Mouse (Mus musculus) right cerebral cortex, adult 2 months (tissue): ENCODE data around the gene Haao.
"Not testable (repeated sequence)": the region's sequence is repeated elsewhere in the genome, so short reads cannot be mapped to it uniquely, and the experiment has no call there.

Experiments
- DNase-seq, 2 experiments: peaks; one replicate each; pipeline ENCODE4 v3.0.0; 2021 to 2022; ENCODE audit warnings: low spot score in 2 of 2

Haao gene

DNA sequence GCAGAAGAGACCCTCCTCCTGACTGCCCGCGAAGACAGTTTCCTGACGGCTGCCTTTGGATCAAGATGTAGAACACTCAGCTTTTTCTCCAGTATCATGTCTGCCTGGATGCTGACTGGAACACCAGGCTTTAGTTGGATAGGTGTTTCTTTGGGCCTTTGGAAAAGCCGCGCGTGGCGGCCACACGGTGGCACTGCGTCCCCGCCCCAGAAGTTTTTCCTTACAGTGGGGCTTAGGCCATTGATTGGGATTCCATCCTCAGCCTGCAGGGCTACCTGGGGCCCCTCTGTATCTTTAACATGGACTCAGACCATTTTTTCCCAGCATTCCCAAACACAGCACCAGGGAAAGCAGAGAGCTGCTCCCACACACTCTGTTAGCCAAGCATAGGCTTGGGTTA is 18.8 kb upstream of the Haao start:
- peak in 1 of 2 experiments; percentile 31 for DNase-seq

DNA sequence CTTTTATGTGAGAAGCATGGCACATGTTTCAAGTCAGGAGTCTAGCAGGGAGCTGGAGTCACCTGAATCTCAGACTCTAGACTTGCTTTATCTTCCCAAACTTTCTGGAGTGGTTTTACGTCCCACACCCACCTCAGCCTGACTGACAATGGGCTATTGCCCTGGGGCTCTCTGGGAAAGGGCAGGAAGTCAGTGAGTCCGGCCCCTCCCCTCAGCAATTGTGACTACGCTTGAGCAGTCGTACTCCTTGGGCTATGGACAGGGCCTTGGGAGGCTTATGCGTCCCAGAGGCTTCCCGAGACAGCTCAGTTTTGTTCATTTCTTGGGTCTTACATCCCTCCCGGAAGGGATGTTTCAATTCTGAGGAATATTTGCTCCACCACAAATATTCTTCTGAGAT is 17.6 kb upstream of the Haao start:
- no peak for DNase-seq

DNA sequence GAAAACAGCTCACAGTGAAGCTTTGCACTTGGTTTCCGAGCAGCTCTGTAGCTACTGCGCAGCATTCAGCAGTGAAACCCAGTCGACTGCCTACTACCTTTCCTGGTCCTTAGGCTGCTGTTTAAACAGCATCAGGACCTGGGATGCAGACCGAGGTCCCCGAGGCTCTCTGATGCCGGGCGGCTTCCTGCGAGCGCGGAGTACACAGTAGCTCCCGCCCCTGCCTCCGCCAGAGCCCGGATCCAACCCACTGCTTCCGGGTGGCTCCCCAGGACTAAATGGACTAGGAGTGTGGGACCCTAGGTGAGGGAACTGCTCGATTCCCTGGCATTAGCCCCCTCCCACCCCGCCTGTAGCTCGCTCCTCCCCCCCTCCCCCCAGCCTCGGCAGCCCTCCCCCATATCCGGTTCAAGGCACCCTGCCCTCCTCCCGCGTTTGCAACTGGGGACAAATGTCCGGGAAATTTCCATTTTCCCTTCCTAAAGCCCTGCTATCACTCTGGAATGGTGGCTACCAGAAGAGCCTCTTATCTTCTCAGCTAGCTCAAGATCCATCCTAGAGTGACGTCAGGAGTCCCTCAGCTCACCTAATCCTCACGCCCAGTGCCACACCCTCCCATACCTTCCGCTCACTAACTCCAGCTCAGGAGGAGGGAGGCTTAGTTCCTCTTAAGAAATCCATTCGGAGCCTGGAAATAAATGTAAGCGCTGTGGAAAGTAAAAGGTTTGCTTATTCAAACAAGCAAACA is 14.5 kb upstream of the Haao start:
- DNase-seq, result peak in 1 of 2 experiments; percentile 63

DNA sequence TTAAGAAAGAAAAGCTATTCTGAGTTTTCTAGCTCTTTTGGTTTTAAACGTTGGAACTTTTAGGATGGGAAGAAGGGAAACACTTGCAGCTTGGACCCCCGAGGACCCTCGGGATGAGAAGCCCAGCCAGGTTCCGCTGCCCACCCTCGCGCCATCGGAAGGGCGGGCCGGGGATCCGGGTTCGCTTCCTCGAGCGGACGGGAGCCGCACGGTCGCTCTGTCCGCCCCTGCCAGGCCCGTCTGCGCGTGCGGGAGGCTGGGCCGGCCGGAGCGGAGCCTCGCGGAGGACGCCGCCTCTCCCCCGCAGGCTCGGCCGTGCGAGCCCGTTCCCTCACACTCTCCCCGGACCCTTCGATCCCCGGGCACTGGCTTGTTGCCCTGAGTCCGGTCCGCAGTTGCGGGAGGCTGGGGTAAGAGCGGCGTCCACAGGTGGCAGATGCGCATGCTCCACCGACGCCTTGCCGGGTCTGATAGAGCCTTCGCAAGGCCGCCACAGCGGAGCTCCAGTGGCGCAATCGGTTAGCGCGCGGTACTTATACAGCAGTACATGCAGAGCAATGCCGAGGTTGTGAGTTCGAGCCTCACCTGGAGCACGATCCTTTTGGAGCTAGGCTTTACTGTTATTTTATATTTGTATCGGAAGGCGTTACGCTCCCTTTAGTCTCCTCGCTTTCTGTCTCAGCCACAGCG is 13.8 kb upstream of the Haao start:
- peak; percentile 98 to 100 for DNase-seq

DNA sequence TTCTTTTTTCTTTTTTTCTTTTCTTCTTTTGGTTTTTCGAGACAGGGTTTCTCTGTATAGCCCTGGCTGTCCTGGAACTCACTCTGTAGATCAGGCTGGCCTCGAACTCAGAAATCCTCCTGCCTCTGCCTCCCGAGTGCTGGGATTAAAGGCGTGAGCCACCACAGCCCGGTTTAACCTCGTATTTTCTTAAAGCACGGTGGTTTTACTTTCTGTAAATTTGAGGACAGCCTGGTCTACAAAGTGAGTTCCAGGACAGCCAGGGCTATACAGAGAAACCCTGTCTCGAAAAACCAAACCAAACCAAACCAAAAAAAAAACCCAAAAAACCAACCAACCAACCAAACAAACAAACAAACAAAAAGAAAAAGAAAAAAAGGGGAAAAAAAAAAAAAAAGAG is 13.2 kb upstream of the Haao start:
- DNase-seq, result not testable (repeated sequence)

DNA sequence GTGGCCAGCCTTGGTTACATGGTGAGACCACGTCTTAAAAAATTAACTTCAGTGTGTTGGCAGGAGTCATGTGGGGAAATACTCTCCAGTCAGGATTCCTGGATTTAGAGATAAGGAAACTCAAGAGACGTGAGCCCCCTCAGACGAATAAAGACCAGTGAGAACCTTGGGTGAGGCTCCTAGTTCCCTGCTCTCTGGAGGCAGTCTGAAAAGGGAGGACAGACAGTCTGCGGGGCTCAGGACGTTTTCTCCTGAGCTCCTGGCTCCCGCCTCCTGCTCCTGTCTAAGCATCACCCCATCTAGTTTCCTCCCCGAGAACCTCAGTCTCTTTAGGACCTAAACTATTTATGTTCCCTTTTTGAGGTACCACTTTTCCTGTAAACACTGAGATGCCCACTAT is 12.5 kb upstream of the Haao start:
- DNase-seq, result peak in 1 of 2 experiments; percentile 20

DNA sequence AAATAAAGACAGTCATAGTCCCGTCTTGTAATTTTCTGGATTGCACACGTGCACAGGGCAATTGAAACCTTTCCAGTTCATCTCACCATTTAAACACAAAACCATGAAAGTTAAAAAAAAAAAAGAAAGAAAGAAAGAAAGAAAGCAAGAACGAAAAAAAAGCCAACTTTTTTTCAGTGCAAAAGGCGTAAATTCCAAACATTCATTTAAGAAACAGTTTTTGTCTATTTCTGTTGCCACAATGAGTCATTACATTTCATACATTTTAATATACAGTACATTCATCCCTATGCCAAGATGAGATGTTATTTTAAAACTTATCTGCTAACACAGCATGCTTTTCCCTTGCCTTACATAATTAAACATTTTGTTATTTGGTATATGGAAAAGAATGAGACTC is 11.9 kb upstream of the Haao start:
- no peak for DNase-seq

DNA sequence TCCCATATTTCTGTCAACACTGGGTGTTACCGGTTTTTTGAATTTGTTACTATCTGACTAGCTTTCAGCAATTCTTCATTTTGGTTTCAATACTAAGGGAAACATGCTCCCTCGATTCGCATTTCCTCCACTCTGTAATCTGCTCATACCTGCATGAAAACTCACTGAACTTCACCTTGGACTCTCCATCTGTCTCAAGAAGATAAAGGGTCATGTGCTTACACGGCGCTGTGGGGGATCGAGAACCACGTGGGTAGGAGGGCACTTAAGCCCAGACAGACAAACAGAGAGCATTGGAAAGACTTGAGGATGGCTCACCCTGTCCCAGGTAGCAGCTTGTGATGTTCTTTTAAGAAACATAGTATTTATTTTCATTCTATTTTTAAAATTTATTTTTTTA is 10.7 kb upstream of the Haao start:
- DNase-seq, result no peak

DNA sequence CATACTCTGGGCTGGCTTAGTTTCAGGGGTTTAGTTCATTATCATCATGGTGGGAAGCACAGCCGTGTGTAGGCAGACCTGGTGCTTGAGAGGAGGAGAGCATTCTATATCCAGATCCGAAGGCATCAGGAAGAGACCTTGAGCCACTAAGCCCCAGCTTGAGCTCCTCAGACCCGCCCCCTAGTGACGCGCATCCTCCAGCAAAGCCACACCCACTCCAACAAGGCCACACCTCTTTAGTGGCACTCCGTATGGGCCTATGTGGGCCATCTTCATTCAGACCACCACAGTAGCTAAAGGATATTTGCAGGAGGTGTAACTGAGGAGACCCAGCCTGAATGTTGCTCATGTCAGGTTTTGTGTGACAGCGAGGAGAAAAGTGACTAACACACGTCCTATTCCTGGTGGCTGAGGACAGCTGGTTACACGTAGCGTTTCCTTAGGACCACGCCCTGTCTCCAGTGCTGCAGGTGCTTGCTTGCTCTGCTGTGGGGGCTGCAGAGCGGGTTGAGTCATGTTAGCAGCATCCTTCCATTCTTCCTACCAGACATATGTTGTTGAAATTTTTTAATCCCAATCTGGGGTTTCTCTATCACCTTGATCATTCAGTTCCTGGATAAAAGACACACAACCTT is 6.6 kb upstream of the Haao start:
- peak in 1 of 2 experiments; percentile 58 for DNase-seq

DNA sequence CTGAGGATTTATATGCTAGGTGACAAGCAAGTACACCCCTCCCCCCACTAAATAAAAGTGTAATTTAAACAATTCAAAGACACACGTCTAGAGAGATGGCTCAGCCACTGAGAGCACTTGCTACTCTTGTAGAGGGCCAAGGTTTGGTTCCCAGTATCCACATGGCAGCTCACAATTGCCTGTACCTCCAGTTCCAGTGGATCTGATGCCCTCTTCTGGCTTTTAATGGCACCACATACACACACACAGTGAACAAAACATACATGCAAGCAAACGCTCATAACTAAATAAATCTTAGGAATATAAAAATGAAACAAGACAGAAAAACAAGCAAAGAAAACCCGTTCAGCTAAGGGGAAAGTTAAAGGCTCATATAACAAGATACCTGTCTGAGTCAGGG is 6.1 kb upstream of the Haao start:
- DNase-seq, result no peak

DNA sequence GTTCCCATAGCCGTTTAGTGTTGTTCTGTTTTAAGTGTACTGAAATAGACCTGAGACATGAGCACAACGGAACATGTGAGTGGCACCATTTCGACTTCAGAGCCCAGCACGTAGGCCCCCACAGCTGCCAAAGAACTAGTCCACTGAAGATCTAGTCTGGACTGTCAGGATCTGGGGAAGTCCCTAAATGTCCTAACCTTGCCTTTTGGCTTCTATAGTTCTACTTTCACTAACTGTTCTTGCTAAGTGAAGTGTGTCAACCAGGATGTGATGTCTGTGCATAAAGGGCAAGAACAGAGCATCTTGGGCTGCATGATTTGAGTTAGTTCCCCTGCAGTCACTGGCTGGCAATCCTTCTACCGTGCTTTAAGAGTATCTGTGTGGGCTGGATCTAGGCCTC is 3.1 kb upstream of the Haao start:
- no peak for DNase-seq

DNA sequence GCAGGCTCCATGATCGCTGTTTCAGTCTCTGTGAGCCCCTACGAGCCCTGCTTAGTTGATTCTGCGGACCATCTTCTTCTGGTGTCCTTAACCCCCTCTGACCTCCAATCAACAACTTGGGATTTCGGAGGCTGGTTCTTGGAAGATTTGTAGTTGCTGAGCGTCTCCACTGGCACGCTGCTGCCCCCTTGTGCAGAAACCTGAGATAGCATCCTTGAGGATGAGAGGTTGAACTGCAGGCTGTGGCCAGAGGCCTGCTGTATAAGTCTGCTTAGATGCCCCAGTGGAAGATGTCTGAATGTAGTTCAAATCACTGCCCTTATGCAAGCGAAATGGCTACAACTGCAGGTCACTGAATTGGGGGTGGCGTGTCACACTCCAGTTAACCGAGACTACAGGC is 2.7 kb upstream of the Haao start:
- DNase-seq, result peak; percentile 95 to 97

DNA sequence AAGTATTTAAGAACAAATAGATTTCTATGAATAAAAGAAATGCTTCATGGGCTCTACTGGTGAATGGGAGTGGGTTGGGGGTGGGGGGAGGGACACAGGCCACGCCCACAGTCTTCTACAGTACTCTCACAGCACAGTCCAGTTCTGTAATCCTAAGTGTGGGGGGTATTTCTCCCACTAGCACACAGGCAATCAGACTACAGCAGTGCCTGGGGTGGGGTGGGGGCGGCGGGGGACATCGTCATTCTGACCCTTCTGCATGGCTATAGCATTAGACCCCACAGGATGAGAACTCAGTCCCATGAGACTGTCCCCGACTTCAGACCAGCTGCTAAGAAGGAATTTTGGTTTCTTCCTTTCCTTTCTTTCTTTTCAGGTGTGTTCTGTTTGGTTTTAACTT is 2.0 kb upstream of the Haao start:
- no peak for DNase-seq

DNA sequence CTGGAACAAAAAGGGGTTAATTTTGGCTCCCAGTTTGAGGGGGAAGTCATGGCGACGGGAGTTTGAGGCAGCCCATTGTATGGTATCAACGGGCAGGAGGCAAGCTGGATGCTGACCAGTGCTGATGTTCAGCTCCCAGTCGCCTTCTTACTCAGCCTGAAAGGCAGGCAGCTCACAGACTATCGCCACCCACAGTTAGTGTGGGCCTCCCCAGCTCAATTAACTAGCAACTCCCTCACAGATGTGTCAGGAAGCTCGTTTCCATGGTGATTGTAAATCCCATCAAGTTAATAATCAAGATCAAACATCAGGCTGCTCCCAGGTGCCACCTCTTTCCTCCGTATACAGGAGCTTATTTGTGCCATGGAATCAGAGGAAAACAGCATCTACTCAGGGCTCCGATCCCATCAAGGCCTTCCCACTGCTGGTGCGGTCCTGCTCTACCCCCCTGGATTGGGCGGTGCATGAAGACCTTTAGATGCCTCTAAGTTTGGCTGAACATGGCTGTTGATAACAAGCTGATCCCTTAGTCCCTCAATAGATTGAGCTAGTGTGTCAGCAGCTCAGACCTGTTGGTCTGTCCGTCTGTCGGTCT is 1.4 kb upstream of the Haao start:
- DNase-seq, result peak in 1 of 2 experiments; percentile 29

DNA sequence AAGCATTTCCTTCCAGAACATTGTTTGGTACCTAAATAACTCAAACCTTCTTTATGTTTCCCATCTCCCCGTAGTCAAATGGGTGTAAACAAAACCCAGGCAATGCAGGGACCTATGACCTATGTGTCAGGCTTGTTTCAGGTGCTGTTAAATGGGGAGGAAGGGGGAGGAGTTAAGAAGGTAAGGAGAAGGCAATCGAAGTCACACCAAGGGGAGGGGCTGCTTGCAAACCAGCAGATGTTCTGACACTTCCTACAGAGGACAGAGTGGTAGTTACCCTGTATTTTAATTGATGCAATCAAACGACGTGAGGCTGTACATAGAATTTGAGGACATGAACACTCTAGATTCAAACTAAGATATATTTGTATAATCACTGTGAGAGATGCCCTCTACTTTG is 719 bp upstream of the Haao start:
- no peak for DNase-seq

DNA sequence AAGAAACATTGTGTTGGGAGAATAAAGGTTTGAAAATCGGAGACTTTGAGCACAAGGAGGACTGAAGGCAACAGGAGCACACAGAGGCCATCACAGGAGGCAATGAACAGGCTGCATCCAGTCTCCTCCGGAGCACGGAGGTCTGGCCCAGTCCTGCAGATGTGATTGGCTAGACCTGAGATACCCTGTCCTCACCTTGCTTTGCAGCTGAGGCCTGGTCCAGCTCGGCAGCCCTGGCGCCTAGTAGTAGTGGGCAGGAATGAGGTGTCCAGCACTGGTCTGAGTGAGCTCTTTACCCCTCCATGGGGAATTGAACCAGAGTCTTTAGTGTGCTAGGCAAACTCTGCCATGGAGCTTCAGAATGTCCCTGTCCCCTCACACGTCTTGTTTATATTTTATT is 663 bp downstream of the Haao start:
- no peak for DNase-seq

DNA sequence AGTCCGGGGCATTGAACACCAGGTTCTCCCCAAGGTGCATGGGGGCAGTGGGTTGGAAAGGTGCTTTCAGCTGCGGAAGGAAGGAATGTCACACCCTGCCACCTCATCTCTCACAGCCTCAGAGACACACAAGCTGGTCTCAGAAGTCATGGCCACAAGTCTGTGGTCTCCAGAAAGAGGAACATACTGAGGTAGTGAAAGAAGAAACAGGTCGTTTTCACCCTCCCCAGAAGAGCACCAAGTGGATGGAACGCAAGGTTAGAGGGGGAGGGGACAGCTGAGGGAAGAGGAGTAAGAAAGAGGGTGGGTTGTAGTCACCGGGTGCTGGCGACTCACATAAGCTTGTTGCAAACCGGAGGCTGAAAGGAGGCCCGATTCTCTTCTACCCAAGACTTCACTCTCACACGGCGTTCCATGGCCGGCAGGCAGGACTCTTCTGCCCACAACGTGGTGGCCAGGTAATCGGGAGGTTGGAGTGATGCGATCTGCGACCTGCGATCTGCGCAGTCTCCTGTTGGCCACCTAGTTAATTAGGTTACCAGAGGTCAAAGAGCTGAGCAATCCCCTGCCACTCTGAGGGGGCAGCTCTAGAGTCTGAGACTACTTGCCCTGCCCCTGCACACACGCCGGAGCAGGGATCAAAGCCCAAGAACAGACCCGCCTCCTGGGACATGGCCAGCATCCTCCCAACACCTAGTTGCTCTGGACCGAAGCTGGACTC is 1.3 kb downstream of the Haao start:
- no peak for DNase-seq

DNA sequence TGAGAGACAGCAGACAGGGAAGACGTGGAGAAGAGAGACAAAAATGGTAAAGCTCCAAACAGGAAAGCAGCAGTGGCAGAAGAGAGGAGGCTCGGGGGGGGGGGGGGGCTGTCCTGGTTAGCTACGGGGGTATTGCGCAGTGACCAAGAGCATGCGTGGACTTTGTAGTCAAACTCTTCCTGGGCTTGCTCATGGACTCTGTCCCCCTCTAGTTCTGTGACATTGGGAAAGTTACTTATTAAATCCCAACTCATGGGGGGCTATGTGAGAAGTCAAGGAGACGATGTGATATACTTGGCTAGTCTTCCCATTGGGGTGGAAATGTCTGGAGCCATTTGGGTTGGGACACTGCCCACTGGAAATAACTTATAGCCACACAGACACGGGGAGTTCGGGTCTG is 2.2 kb downstream of the Haao start:
- DNase-seq, result no peak

DNA sequence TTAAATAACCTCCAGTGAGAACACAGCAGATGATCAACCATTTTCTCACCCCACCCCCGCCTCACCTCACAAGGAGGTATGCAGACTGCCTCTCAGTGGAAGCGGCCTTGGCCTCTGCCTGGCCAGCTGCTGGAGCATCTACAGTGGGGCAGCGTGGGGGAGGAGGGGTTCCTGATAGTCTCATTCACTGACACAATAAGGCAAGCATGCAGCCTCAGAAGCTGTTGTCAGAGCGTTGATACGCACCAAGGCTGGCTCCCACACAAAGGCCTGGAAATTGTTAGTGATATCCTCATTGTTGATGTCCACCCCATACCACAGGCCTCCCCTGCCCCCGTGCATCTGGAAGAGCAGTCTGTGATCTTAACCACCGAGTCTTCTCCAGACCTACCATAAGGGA is 4.0 kb downstream of the Haao start:
- DNase-seq, result no peak

DNA sequence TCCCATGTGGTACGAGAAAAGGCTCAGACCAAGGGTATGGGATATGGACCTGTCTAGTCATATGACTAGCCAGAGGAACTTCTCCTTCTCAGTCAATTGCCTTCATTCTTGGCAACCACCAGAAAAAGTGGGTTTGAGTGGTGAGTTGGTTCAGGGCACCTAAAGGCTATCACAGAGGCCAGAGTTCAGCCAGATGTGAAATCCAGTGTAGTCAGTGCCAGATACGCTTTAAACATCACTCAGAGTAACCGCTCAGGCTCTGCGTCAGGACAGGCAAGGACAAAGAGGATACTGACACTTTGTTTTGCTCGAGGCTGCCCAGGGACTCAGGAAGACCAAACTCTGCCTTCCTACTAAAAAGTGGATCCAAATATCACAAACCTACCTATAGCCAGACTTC is 6.8 kb downstream of the Haao start:
- no peak for DNase-seq

DNA sequence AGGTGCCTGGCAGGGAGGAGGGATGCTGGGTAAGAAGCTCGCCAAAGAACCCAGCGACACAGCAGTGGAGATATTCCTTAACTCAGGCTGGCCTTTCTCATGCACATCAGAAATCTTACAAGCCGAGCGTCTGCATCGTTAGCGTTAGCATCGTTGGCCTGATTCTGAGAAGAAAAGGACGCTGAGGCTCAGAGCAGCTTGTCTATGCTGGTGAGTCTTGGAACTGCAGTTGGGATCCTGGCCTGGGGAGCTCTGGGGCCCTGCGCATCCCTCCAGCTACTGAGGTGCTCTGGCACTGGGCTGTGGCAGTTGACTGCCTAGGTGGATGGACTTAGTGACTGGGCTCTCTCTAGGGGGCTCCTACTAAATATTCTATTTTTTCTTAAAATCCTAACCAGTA is 8.6 kb downstream of the Haao start:
- no peak for DNase-seq

DNA sequence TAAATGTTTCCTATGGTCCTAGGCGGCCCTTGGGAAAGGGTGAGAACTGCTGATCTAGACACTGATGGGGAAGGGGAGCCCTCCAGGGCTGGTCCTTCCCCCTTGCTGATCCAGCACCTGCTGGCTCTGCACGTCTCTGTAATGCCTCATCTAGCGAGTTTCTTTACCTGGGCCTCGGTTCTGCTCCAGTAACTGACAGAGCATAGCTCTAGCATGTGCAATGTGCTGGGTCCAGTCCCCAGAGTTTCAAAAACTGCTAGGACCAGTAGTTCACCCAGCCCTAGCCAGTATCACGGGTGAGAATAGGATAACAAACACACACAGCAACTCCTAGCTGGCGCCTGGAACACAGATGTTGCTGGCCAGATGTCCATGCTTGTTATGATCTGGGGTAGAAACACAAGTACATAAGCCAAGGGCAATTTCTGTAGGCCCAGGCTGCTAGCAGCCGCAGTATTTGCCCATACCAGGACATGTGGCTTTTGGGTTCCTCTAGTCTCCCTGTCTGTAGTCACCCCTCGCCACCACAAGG is 10.0 kb downstream of the Haao start:
- no peak for DNase-seq
